In genomic region chr10:43517836-43518235, GRCm38 (mm10) we compare ENCODE assay signal across 8 mouse cellular contexts. TPM values are rescaled to one million over a fixed set of nuclear protein-coding genes. Genes with fewer than 3 reads are reported as not detected.
DNase-seq lines count a peak whose midpoint lies in the region; ATAC-seq and TF ChIP-seq lines count a peak whose summit lies in the region.
"Had no signal": no experiment of that assay in that cellular context is flagged by ENCODE, and none has a peak within 500 bp of the region (broad histone marks: within the 10 kb centered on the region; RNA-seq: fewer than 3 reads in every experiment).

No protein-coding gene starts in this region.

- DNase-seq in hindbrain, postnatal 0 days (ENCODE audit: low spot score) = peak; percentile 34
- peak; percentile 69 to 73 for DNase-seq in heart, postnatal 10 days
- peak; percentile 78 for DNase-seq in kidney, postnatal 10 days
- peak; percentile 10 for DNase-seq in ovary, postnatal 10 days (ENCODE audit: low spot score)
- DNase-seq in urinary bladder, adult 18-20 months (ENCODE audit: low spot score in 2 of 2) = no peak

- no peaks in the 10 kb centered on the region for H3K36me3 ChIP-seq in hindbrain, postnatal 0 days (ENCODE audit: insufficient read depth, low read length)
- peaks cover 12% of the 10 kb centered on the region for H3K36me3 ChIP-seq in hindbrain, embryonic 13.5 days

- H3K27me3 ChIP-seq in hindbrain, postnatal 0 days (ENCODE audit: insufficient read depth, low read length) = no peaks in the 10 kb centered on the region
- H3K27me3 ChIP-seq in hindbrain, embryonic 13.5 days = no peaks in the 10 kb centered on the region

- H3K9me3 ChIP-seq in hindbrain, postnatal 0 days (ENCODE audit: low read length) = no peaks in the 10 kb centered on the region
- H3K9me3 ChIP-seq in hindbrain, embryonic 13.5 days = no peaks in the 10 kb centered on the region

- intact Hi-C loops in heart, postnatal 10 days (cut with DNase I) = no loop called here

- no peak overlapping the region for H3K4me3 ChIP-seq in hindbrain, postnatal 0 days (ENCODE audit: low read length)
- no peak overlapping the region for H3K4me3 ChIP-seq in hindbrain, embryonic 13.5 days

- 51% methylated on average over 4 of the region's 4 CpGs for WGBS in hindbrain, postnatal 0 days
- WGBS in hindbrain, embryonic 13.5 days = 62% methylated on average over 4 of the region's 4 CpGs

- no peak overlapping the region for H3K4me2 ChIP-seq in hindbrain, postnatal 0 days (ENCODE audit: low read depth, low read length)
- H3K4me2 ChIP-seq in hindbrain, embryonic 13.5 days = no peak overlapping the region

- ATAC-seq in hindbrain, postnatal 0 days = 0 out of 2 replicates have a peak, but pooled peaks have one; percentile 12
- no peak for ATAC-seq in hindbrain, embryonic 13.5 days (ENCODE audit: low FRiP score)
- no peak for ATAC-seq in monocyte, adult 5-6 weeks (replicated peaks; ENCODE audit: insufficient number of reproducible peaks, low FRiP score, low TSS enrichment, poor library complexity, severe bottlenecking)
- ATAC-seq: midbrain, embryonic 16.5 days had no signal

- TF ChIP-seq CTCF in hindbrain, postnatal 0 days (IDR thresholded peaks at IDR 0.05; ENCODE audit: low read depth) = no peak

- H3K27ac ChIP-seq in hindbrain, postnatal 0 days = no peak overlapping the region
- no peak overlapping the region for H3K27ac ChIP-seq in hindbrain, embryonic 13.5 days

- no peaks in the 10 kb centered on the region for H3K4me1 ChIP-seq in hindbrain, postnatal 0 days (ENCODE audit: insufficient read depth, low read length)
- peaks cover 4% of the 10 kb centered on the region; the same call in 1 of the 2 replicates for H3K4me1 ChIP-seq in hindbrain, embryonic 13.5 days (replicated peaks)

- H3K9ac ChIP-seq in hindbrain, postnatal 0 days (replicated peaks; ENCODE audit: low read length) = no peak overlapping the region
- no peak overlapping the region for H3K9ac ChIP-seq in hindbrain, embryonic 13.5 days

RNA-seq across cellular contexts. Expression of gene Gm9803, which starts 6.0 kb away (rescaled TPM):
- 6.3 and 30.1 TPM in 2 replicates for total RNA-seq in hindbrain, postnatal 0 days (2014; rRNA removed)
- polyA plus RNA-seq in hindbrain, postnatal 0 days (2015; fragmentation: Nextera tagmentation; extraction: Ambion mirVana) = 18.1 and 18.9 TPM in 2 replicates
- 16.4 and 19.4 TPM in 2 replicates for polyA plus RNA-seq in hindbrain, embryonic 13.5 days (2015; fragmentation: Nextera tagmentation; extraction: Ambion mirVana)
- total RNA-seq in heart, postnatal 10 days (2021) = 10 to 100 TPM in 1 of 2 experiments, 1 to 10 TPM in 1; 5.0 to 12.9 TPM
- 2.1 to 13.0 TPM (median 8.4 TPM) in 3 replicates for total RNA-seq in monocyte, adult 5-6 weeks (2017)

RNA-seq across cellular contexts. Expression of gene 1700021F05Rik, which starts 23.0 kb away (rescaled TPM):
- 17.7 and 19.6 TPM in 2 replicates for total RNA-seq in hindbrain, postnatal 0 days (2014; rRNA removed)
- 77.1 and 80.3 TPM in 2 replicates for polyA plus RNA-seq in hindbrain, postnatal 0 days (2015; fragmentation: Nextera tagmentation; extraction: Ambion mirVana)
- polyA plus RNA-seq in hindbrain, embryonic 13.5 days (2015; fragmentation: Nextera tagmentation; extraction: Ambion mirVana) = 65.5 and 69.7 TPM in 2 replicates
- 10 to 100 TPM; 91.6 to 94.8 TPM for total RNA-seq in heart, postnatal 10 days (2021)
- total RNA-seq in monocyte, adult 5-6 weeks (2017) = 40.7 to 52.8 TPM (median 51.9 TPM) in 3 replicates

RNA-seq across cellular contexts. Expression of gene Bend3, which starts 39.2 kb away (rescaled TPM):
- total RNA-seq in hindbrain, postnatal 0 days (2014; rRNA removed) = 10.7 and 11.9 TPM in 2 replicates
- 1.5 and 2.2 TPM in 2 replicates for polyA plus RNA-seq in hindbrain, postnatal 0 days (2015; fragmentation: Nextera tagmentation; extraction: Ambion mirVana)
- 3.0 and 3.8 TPM in 2 replicates for polyA plus RNA-seq in hindbrain, embryonic 13.5 days (2015; fragmentation: Nextera tagmentation; extraction: Ambion mirVana)
- 10 to 100 TPM in 1 of 2 experiments, 1 to 10 TPM in 1; 8.7 to 11.0 TPM for total RNA-seq in heart, postnatal 10 days (2021)
- total RNA-seq in monocyte, adult 5-6 weeks (2017) = 1.4 to 6.0 TPM (median 1.5 TPM) in 3 replicates

Comparison
In these comparisons a context has a peak if more than half of its experiments do, and no peak if none do; other contexts are left out.
1. DNase-seq: peak in hindbrain, postnatal 0 days (single experiment), heart, postnatal 10 days (2 of 2), kidney, postnatal 10 days (single experiment) and ovary, postnatal 10 days (single experiment); none in urinary bladder, adult 18-20 months (0 of 2).